Mouse (Mus musculus) small intestine, adult 2 months (tissue): ENCODE data around the gene Itga2b.

Experiments
- CTCF ChIP-seq: fragments of 200-500 bp; IDR thresholded peaks from 2 replicates; pipeline ENCODE4 v1.5.1; 2012; ENCODE audit warnings: low read depth, mild to moderate bottlenecking, control low read depth, inconsistent platforms, low read length, moderate library complexity, mixed read lengths; ENCODE audit not compliant: insufficient replicate concordance, insufficient read length; ENCODE audit errors: extremely low read depth
- POLR2A ChIP-seq: fragments of 200-500 bp; IDR thresholded peaks from 2 replicates; pipeline ENCODE4 v1.6.1; 2012; ENCODE audit warnings: low read depth, mild to moderate bottlenecking, control low read depth, inconsistent platforms, low read length, moderate library complexity

- TF ChIP-seq CTCF (no peak), POLR2A (no peak)
These were observed 34.9 kb downstream of the Itga2b start for GRCm38 (mm10) chr11:102434816-102435705.
